ENCODE assay signal across 8 mouse cellular contexts in the genomic region with DNA sequence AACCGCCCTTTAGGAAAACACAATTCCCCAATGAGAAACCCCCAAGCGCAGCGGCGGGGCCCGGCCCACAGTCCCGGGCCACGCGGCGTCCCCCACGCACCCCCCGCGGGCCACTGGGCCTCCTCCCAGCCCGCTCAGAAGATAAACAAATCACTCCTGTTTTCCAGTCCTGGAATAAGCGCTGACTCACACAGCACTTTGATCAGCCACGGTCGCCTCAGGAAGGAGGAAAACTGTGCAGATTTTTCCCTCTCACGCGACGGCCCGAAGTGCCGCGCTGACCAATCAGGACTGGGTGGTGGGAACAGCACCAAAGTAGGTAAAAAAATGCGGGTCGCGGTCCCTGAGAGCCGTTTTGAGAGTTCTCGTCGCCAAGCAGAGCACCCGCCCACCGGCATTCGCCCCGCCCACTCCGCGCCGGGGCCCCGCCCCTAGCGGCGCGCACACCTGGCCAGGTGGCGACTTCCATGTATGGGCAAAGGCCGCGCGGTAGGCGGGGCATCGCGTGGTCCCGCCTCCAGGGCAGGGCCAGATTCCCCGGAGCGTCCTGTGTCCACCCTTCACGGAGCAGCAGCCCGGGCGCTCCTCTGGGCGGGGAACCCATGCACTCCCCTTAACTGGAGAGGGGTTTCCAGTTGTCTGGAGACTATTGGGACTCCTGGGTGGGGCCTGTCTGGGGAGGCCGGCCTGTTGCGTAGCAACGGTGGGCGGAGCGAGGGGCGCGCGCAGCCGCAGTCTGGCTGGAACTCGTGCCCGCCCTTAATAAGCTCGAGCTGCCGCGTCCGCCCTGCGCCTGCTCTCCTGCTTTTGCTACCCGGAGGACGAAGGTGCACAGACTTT. TPM values are rescaled to one million over a fixed set of nuclear protein-coding genes. Genes with fewer than 3 reads are reported as not detected.
DNase-seq lines count a peak whose midpoint lies in the region; ATAC-seq lines count a peak whose summit lies in the region.

A gene (plus strand): TSS at position 561 of the 840 bp plus-strand sequence.

- no peaks in the 10 kb centered on the region for H3K9me3 ChIP-seq in heart, embryonic 13.5 days
- H3K9me3 ChIP-seq in liver, embryonic 12.5 days (replicated peaks), result no peaks in the 10 kb centered on the region
- no peaks in the 10 kb centered on the region for H3K9me3 ChIP-seq in stomach, embryonic 15.5 days

- peaks cover 32% of the 10 kb centered on the region for H3K4me1 ChIP-seq in heart, embryonic 13.5 days
- peaks cover 78% of the 10 kb centered on the region for H3K4me1 ChIP-seq in liver, embryonic 12.5 days
- H3K4me1 ChIP-seq in stomach, embryonic 15.5 days, result peaks cover 15% of the 10 kb centered on the region; the same call in 1 of the 2 replicates

- peak; percentile 94 for DNase-seq in CD4-positive helper T cell, adult 2 months (ENCODE audit: low read depth, low spot score)
- DNase-seq in brain, embryonic 18.5 days (ENCODE audit: low read depth, low spot score), result peak; percentile 88
- peak; percentile 98 for DNase-seq in kidney, postnatal 10 days
- DNase-seq in natural killer cell, adult 2 months (ENCODE audit: low spot score in 2 of 2), result peak; percentile 95

- peak; percentile 91 for ATAC-seq in erythroid progenitor cell, adult 5-6 weeks (replicated peaks; ENCODE audit: low FRiP score, poor library complexity, severe bottlenecking)
- peak; percentile 96 for ATAC-seq in heart, embryonic 13.5 days (ENCODE audit: extremely low read depth, insufficient number of reproducible peaks, low FRiP score, low TSS enrichment)
- ATAC-seq in liver, embryonic 12.5 days, result peak; percentile 89
- ATAC-seq in stomach, embryonic 15.5 days (ENCODE audit: insufficient read depth, low FRiP score, low read depth), result peak; percentile 97

- H3K36me3 ChIP-seq in heart, embryonic 13.5 days, result no peaks in the 10 kb centered on the region
- no peaks in the 10 kb centered on the region for H3K36me3 ChIP-seq in liver, embryonic 12.5 days
- H3K36me3 ChIP-seq in stomach, embryonic 15.5 days, result no peaks in the 10 kb centered on the region

- H3K27ac ChIP-seq in heart, embryonic 13.5 days (replicated peaks), result peak within 1 kb of the TSS; percentile 100
- H3K27ac ChIP-seq in liver, embryonic 12.5 days, result peak within 1 kb of the TSS; percentile 98
- peak within 1 kb of the TSS; percentile 100 for H3K27ac ChIP-seq in stomach, embryonic 15.5 days

- peak within 1 kb of the TSS; percentile 98 for H3K9ac ChIP-seq in heart, embryonic 13.5 days
- peak within 1 kb of the TSS; percentile 88 for H3K9ac ChIP-seq in liver, embryonic 12.5 days
- peak within 1 kb of the TSS; percentile 94 for H3K9ac ChIP-seq in stomach, embryonic 15.5 days

- H3K27me3 ChIP-seq in heart, embryonic 13.5 days (replicated peaks), result no peaks in the 10 kb centered on the region
- H3K27me3 ChIP-seq in liver, embryonic 12.5 days (replicated peaks), result peaks cover 2% of the 10 kb centered on the region; the same call in 1 of the 2 replicates
- H3K27me3 ChIP-seq in stomach, embryonic 15.5 days (replicated peaks), result no peaks in the 10 kb centered on the region

- H3K4me2 ChIP-seq in heart, embryonic 13.5 days, result peak within 1 kb of the TSS; percentile 69
- peak within 1 kb of the TSS; percentile 94 for H3K4me2 ChIP-seq in liver, embryonic 12.5 days
- peak within 1 kb of the TSS; percentile 60 for H3K4me2 ChIP-seq in stomach, embryonic 15.5 days

- peak within 1 kb of the TSS; percentile 95 for H3K4me3 ChIP-seq in heart, embryonic 13.5 days
- peak within 1 kb of the TSS; percentile 85 for H3K4me3 ChIP-seq in liver, embryonic 12.5 days
- peak within 1 kb of the TSS; percentile 92 for H3K4me3 ChIP-seq in stomach, embryonic 15.5 days (replicated peaks)

- under 1% methylated on average over 70 of the region's 71 CpGs for WGBS in heart, embryonic 13.5 days
- under 1% methylated on average over 70 of the region's 71 CpGs for WGBS in liver, embryonic 12.5 days (ENCODE audit: insufficient replicate concordance)
- under 1% methylated on average over 71 of the region's 71 CpGs for WGBS in stomach, embryonic 15.5 days

RNA-seq across cellular contexts. Expression of the gene that starts here (rescaled TPM):
- 103 and 108 TPM in 2 replicates for total RNA-seq in erythroid progenitor cell, adult 5-6 weeks (2015; ENCODE audit: low replicate concordance)
- total RNA-seq in erythroid progenitor cell, adult 5-6 weeks (2017; ENCODE audit: low replicate concordance), result 58.8 and 72.4 TPM in 2 replicates
- 860 and 905 TPM in 2 replicates for polyA plus RNA-seq in heart, embryonic 13.5 days (2015; fragmentation: Nextera tagmentation; extraction: Ambion mirVana)
- 126 and 136 TPM in 2 replicates for polyA plus RNA-seq in liver, embryonic 12.5 days (2016; fragmentation: Nextera tagmentation; extraction: Ambion mirVana)
- polyA plus RNA-seq in stomach, embryonic 15.5 days (2015; fragmentation: Nextera tagmentation; extraction: Ambion mirVana), result 732 and 736 TPM in 2 replicates

Comparison
In these comparisons a context has a peak if more than half of its experiments do, and no peak if none do; other contexts are left out.
1. Peak in every context shown above with its lines: DNase-seq, ATAC-seq, H3K4me3 ChIP-seq and H3K27ac ChIP-seq.